Mouse (Mus musculus) ZHBTc4 (cell line): ENCODE results near the gene Ttll11.

ENCODE experiments used
- DNase-seq: peaks from one replicate; pipeline ENCODE4 v3.0.0-alpha.2; 2011; ENCODE audit warnings: low read depth, low spot score

The Ttll11 gene

DNA sequence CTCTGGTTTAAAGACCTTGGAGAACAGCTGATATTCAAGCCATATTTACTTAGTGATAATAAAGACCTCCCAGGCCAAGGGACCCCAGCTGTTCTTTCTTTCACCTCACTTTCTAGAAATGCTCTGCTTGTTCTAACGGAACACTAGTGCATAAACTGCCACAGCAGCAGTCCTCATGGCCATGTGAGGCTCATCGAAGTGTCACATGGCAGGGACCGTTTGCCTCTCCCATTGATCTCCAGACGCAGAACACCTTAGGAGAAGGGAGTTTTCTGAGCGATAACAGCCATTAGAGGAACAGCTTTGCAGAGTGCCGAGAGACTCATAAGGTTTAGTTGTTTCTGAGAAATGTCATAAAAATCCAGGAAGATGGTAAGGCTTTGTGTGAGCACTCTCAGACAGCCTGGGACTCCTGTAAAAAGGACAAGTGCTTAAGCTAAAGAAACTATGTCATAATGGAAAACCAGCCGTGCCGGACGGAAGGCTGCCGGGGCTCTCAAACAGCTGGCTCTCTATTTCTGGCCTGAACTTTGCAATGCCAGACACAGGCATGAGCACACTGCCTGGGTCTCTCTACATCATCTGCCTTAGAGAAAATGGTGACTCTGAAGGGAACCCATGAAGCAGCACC, 13.7 kb downstream of the Ttll11 start:
- no peak for DNase-seq

DNA sequence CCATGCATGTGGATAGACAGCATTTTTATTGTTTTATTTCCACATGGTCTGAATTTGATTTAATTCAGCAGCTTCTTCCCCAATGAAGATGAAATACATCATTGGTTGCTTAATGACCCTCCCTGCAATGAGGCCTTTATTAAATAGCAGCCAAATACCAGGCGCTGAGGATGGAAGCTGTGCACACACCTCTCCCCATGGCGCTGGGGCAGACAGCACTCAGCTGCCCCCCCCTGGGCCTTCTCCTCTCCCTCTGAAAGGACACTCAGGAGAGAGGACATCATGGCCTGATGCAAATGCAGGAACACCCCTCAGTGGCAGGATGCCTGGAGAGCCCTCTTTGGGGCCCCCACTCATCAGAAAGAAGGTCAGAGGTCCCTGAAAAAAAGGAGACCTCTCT, 16.4 kb downstream of the Ttll11 start:
- no peak for DNase-seq

DNA sequence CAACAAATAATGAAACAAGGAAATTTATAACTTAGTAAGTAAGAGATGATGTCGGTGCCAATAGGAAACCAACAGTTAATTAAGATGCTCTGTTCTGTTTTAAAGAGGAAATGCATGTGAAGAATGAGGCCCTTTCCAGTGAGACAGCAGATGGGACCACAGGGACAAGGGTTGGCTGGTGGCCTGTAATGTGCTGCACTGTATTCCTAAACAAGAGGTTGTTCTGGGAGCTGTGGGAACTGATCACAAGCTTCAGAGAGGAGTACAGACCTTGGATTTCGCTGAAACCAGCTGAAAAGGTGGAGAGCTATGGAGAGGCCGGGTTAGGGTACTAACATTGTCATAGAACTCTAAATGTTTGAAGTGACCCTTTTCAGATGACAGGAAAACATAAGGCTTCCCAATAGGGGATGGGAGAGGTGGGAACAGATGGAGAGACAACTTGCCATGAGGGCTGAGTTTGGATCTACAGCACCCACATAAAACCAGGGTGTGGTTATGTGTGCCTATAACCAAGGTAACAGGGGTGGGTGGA, 18.1 kb downstream of the Ttll11 start:
- DNase-seq = no peak

DNA sequence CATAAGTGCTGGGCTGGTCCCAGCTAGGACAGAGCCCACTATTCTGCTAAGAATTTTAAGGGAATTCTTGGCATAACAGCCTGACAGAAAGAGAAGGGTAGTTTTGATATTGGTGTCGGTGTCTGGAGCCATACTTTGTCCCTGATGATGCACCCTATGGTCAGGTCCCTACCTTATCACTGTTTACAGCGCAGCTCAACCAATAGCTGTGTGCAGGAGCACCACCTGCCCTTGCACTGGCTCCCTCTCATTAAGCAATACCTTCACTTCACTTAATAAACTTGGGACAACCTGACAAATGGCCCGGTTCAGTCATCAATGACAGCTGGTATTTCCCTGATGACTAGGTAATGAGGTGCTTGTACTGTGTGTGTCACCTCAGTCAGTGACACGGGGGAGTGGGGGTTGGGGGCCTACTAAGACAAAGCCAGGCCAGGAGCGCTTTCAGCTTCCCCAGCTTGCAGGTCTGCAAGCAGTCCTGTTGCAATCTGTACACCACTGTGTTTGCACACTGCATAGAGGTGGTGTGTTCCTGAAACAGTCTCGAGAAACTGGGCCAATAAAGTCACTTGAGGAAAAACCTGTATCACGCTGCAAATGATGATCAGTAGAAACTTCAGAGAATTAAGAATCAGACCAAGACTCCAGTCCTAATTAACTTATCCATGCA, 22.1 kb downstream of the Ttll11 start:
- DNase-seq = no peak

DNA sequence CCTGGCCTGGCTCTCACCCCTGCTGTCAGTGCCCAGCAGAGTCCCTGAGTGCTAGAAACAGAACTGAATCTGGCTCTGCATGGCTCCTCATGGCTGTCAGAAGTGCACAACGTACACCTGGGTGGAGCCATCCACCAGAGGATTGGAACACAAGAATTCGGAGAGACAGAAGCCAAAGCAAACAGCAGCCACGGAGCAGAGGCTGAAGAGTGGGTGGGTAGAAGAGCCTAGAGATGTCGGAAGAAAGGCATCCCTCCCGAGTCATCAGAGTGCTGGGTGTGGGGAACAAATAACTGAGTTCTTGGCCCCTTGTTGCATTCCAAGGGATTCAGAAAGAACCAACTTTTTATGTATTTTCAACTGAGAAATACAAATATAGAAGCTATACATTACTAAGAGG, 24.5 kb downstream of the Ttll11 start:
- DNase-seq = no peak

DNA sequence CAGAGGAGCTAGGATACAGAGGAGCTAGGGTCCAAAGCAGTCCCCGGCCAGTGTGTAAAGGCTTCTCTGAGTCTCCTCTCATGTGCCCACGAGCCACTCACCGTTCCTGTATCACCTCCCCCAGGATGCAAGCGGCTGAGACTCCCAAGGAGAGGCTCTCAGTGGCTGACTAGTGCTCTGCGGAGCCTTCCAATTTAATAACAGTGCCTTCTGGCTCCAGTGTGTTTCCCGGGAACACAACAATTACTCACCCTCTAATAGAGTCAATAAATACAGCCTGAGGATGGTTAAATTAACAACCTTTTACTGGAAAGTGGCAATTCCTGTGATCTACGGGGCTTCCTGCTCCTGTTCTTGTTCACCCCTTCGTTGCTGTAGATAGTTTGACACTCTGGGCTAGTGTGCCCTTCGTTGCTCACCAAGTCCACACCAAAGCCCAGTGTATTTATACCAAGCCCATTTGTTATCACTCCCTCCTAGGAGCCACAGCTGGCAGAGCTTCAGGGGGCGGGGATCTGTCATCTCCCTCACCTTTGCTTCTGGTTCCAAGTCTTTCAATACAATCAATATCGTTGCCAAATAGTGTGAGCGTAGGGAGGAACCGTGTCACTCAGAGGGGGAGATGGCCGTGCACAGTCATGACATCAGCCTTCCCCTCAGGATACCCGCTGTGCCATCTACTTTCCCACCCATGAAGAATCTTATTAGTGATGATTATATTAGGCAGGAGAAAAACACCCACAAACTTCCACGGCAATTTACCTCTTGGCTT, 27.3 kb downstream of the Ttll11 start:
- no peak for DNase-seq

DNA sequence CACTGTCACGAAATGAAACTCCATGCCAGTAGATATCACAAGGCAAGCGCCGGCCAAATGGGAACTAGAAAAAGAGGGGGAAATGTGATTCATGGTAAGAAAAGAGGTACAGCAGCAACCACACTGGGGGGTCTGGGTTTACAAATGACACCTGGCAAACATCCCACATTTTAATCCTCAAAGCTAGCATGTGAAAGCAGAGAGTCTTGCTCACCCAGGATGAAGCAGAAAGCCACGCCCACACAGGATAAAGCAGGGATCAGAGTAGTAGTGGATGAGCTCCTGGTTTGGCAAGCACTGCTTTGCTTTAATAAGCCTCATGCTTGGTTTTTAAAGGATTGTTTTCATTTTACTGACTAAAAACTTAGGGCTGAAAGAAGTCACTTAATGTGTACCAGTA, 34.8 kb downstream of the Ttll11 start:
- DNase-seq = no peak

DNA sequence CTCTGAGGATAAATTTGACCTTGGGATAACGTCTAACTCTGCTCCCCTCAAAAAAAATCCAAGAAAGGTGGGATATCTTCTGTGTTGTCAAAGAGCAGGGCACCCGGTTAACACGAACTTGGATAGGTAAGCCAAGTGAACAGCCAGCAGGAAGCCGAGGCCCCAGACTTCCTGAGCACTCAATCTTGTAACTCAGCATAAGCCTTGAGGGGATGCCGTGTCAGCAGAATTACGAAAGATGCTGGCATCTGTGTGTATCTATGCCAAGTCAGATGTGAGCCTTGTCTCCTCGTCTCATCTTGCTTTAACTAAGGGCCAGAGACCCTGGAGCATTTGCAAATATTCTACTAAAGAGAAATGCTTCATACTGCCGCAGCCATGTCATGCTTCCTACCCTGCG, 36.8 kb downstream of the Ttll11 start:
- DNase-seq = no peak

DNA sequence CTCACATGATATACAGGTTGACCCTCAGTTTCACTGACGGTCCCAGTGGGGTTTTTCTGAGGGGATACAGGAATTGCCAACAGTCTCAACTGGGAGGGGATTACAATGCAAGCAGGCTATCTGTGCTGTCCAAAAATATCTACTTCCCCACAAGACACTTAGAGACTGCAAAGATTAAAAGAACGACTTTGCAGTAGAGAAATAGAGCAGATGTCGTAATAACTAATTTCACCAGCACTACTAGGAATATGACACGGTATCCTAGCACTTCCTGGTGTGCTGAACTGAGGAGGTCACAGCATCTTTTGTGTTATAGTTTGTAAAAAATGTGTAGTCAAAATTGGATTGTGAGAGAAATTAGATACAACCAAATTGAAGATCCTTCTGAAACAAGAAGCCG, 44.7 kb downstream of the Ttll11 start:
- DNase-seq = no peak

DNA sequence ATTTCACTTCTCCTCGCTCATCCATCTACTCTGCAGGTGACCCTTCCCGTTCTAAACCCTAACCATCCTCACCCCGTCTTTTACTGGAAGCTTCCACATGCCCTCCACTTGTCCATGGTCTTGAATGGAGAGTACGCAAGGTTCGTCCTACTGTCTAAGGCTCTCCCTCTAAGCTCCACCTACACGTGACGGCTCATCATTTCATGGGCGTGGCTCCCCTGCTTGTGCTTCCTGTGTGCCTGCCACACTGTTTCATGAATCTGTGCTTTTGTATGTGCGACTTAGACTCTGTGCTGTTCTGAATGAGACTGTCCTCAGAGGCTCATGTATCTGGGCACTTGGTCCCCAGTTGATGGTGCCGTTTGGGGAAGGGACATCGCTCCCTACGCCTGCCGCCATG, 46.6 kb downstream of the Ttll11 start:
- peak; percentile 61 for DNase-seq

DNA sequence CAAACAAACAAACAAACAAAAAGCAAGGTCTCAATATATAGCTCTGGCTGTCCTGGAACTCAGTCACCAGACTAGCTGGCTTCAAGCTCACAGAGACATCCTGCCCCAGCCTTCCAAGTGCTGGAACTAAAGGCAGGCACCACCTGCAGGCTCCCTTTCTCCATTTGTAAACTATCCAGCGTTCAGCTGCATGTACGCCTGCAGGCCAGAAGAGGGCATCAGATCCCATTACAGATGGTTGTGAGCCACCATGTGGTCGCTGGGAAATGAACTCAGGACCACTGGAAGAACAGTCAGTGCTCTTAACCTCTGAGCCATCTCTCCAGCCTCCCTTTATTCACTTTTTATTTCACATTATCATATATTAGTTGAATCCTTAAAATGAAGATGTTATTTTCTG, 48.1 kb downstream of the Ttll11 start:
- DNase-seq = peak; percentile 76

DNA sequence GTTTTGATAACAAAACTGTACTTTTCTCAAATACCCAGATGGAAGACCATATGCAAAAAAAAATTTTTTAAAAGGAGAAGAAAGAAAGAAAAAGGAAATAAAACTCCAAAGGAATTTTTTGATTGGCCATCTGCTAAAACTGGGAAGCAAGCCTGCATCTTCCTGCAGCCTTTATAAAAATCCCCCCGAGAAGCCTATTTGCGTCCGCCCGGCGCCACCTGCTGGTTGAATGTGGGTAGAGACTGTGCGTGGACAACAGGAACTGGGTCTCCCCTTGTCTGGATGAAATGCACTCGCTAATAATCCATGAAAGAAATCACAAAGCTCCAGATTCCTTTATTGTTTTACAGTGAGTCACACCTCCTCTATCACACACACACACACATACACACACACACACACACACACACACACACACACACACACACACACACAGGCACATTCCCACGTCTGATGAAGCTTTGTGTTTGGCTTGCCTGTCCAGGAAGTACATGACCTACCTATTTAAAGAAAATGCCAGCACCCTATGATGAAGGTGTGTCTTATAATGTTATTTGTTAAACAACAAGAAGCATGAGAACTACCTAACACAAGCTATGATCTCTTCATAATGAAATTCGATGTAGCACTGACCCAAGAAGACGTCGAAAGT, 49.1 kb downstream of the Ttll11 start:
- DNase-seq = peak; percentile 81

DNA sequence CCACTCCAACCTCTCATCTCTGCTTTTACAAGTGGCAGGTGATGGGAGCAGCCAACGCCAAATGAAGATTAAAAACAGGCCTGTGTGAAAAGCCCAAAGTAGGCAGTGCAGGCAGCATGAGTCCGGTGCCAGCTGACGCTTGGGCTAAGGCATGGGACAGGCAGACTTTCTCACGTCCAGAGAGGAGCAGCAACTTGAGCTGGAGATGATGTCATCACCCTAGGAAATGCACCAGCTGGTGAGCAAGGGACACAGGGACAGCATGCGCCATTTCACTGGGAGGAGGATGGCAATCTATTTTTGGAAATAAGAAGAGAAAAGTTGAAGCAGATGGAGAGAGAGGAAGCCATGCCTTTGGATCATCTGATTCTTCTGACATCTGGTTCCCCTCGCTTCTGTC, 51.6 kb downstream of the Ttll11 start:
- no peak for DNase-seq

DNA sequence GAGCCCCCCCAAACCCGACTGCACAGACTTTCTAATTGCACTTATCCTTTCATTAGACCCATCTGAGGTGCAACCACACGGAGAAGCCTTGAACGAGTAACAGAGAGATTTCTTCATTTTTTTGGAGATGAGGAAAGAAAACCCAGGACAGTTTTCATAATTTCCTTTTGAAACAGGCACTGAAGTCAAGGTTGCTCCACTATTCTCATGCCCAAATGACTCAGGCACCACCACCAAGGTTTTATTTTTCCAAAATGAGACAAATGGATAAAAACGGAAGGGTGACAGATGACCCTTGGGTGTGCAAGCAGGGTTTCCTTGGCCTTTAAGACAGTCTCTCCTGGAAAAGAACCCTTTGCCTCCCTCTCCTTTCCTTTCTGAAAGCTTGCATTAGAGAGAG, 54.8 kb downstream of the Ttll11 start:
- no peak for DNase-seq

DNA sequence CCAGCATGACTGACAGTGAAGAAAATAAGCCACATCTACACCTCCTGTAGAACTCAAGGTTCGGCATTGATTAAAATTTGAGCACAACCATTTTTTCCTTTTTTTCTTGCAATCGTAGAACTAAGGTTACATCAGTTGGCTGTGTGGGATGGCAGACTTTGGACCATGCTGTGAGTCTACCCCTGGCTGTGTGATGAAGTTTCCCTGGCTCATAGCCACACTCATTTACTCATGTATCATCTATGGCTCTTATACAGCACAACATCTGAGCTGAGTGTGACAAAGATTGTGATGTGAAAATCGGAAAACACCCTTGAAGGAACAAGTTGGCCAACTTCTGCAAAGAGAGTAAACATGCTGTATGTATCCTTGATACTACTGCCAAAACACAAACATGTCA, 56.8 kb downstream of the Ttll11 start:
- DNase-seq = no peak

DNA sequence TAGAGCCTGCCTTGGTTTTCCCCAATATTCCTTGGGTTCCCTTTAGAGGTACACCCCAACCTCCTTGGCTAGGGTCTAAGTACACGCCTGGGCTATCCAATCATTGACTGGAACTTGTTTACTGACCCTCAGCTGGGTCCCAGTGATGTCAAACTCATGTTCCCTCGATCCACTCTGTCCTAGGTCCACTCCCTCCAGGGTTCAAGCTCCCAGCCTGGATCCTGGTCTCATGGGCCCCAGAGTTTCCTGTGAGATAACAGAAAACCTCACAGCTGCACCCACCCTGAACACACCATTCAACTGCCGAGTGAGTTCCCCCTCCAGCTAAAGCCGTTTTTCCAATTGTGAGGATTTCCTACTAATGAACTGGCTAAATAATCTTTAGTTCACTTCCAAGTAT, 67.6 kb downstream of the Ttll11 start:
- no peak for DNase-seq

DNA sequence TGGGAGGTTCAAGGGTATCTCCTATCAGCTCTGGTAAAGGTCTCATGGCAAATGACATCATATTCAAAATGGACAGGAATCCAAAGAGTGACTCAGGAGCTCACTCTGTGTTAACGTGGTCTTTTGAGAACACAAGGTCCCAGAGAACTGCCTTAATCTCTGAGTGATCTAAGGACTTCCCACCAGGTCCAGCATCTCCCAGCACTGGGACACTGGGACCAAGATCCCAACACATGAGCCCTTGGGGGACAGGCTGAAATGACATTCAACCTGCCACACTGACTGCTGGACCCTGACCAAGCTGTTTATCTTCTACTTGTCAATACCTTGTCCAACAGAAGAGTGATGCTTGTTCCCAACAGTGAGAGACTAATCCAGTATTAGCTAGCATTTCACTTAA, 68.0 kb downstream of the Ttll11 start:
- no peak for DNase-seq

DNA sequence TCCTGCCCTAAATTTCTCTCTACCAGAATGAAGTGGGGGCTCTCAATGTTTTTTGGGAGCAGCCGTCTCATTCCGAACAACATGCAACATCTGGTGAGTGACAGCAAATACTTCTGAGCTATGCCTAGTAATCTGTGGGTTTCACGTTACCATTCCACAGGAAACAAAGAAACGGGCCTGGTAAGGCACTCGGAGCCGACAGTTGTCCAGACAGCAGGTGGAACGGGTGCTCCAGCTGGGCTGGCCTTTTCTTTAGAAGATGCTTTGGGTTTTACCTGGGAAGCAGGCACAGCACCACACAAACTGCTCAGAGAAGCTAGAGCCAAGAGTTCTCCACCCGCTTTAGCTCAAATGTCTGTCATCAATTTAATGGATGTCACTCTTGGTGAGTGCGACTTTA, 69.0 kb downstream of the Ttll11 start:
- no peak for DNase-seq

DNA sequence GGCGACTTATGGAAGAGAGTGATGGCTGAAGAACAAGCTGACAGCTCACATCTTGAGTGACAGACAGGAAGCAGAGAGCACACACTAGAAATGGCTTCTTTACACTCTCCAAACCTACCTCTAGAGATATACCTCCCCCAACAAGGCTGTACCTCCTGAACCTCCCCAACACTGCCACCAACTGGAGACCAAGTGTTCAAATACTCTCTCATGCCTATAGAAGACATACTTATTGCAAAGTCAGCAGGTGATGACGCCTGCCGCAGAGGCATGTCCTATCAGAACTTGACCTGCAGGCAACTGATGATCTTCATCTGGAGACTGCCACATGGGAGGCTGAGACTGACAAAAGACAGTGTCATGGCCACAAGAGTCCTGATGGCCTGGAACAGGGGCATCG, 70.4 kb downstream of the Ttll11 start:
- peak; percentile 41 for DNase-seq

DNA sequence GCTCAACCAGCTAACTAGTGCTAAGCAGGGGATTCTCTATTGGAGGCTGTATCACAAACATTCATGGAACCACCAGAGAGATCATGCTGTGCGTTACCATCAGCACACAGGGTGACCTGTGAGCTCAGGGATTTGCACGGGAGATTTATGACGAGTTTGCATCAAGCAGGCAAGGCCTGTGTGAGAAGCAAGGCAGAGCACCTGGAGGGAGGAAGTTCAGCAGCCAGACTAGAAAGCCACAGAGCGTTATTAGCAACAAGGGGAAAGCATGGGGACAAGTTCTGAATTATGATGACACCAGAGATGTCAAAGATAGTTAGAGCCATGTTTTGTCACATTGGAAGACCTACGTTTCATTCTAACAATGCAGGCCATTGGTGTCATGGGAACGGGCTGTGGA, 72.1 kb downstream of the Ttll11 start:
- DNase-seq = no peak

DNA sequence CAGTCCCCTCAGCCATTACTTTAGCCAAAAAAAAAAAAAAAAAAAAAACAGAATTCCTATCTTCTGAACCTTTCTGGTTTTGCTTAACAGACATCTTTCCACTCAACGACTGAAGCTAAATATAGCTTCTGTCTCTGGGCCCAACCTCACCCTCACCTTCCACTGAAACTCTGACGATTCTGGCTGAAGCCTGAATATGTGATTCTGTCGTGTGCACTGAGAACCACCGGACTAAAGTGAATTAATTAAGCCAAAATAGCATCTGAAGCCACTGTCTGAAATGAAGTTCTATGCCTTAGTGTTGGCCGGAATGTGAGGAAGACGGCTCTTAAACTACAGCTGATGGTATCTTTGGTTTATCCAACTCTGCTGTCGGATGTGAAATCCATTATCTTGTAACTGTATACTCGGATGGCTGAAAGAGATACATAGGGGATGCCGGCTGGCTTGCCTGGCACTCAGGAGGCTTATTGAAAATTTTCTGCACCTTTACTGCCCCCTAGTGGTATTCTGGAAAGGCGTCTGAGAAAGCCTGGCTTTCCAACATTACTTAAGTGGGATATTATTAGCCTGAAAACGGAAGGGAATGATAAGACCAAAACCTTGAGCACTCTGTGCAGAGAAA, 73.4 kb downstream of the Ttll11 start:
- peak; percentile 79 for DNase-seq

DNA sequence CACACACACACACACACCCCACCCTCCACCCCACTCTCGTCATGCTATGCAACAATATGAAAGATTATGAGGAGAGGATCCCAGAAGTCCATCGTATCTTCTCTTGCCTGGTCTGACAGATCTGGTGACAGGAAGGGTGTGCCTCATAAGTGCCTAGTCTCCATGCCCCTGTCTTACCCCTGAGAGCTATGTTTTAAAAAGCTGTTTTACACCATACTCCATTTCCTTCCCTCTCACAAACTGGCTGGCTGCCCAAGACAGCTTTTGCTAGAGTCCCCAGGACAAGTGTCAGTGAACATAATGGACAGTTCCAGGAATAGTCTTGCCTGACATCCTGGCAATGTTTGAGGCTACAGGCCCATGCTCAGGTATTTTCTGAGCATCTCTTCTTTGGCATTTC, 78.9 kb downstream of the Ttll11 start:
- DNase-seq = no peak
